Mouse (Mus musculus) intestine, postnatal 0 days (tissue): ENCODE measurements around the gene Ltbp3. TPM values are rescaled to one million over a fixed set of nuclear protein-coding genes. Genes with fewer than 3 reads are reported as not detected.
A peak's percentile ranks its signal among the peaks of the same experiment; 100 is the strongest.

ENCODE experiments used
- ATAC-seq: fragments of 200-750 bp; cut with Nextera tagmentation; 2 replicates; pipeline ENCODE4 v1.8.0; 2017; ENCODE audit warnings: mild to moderate bottlenecking, moderate TSS enrichment, moderate library complexity
- H3K27ac ChIP-seq: fragments of 300-500 bp; sonication (generic); 2 replicates; pipeline ENCODE4 v1.5.1; 2014; ENCODE audit warnings: mild to moderate bottlenecking, low read depth, low read length, moderate library complexity
- H3K27me3 ChIP-seq: fragments of 300-500 bp; sonication (generic); replicated peaks from 2 replicates; pipeline ENCODE4 v1.6.1; 2014; ENCODE audit warnings: low read length, mixed read lengths; ENCODE audit not compliant: control insufficient read depth, insufficient read depth
- H3K36me3 ChIP-seq: fragments of 300-500 bp; sonication (generic); 2 replicates; pipeline ENCODE4 v1.6.1; 2014; ENCODE audit warnings: mild to moderate bottlenecking, moderate library complexity; ENCODE audit not compliant: control insufficient read depth, insufficient read depth
- H3K4me1 ChIP-seq: fragments of 300-500 bp; sonication (generic); replicated peaks from 2 replicates; pipeline ENCODE4 v1.6.1; 2014; ENCODE audit warnings: antibody characterized with exemption, low read length, mixed read lengths; ENCODE audit not compliant: control insufficient read depth, insufficient read depth
- H3K4me2 ChIP-seq: fragments of 300-500 bp; sonication (generic); replicated peaks from 2 replicates; pipeline ENCODE4 v1.6.1; 2014; ENCODE audit warnings: low read depth, mild to moderate bottlenecking, moderate library complexity
- H3K4me3 ChIP-seq: fragments of 300-500 bp; sonication (generic); 2 replicates; pipeline ENCODE4 v1.5.1; 2014; ENCODE audit warnings: low read depth, low read length
- H3K9ac ChIP-seq: fragments of 300-500 bp; sonication (generic); 2 replicates; pipeline ENCODE4 v1.6.1; 2014; ENCODE audit warnings: mild to moderate bottlenecking, low read depth, low read length
- H3K9me3 ChIP-seq: fragments of 300-500 bp; sonication (generic); 2 replicates; pipeline ENCODE4 v1.6.1; 2016; ENCODE audit warnings: mixed run types; ENCODE audit not compliant: control insufficient read depth
- CTCF ChIP-seq: sonication (generic); IDR thresholded peaks from 2 replicates; pipeline ENCODE4 v1.5.1; 2016; ENCODE audit warnings: low read depth, mild to moderate bottlenecking, control low read depth, antibody characterized with exemption, moderate library complexity
- WGBS: fragments of 180-500 bp; shearing (Covaris S2); extraction: QIAGEN DNeasy Blood & Tissue Kit; methylation state at CpG from one replicate; pipeline ENCODE4 v1.1.7; 2014; 5-methylcytosine and 5-hydroxymethylcytosine counted together
- polyA plus RNA-seq: library from polyadenylated mRNA; unstranded; fragments of >200 nt; fragmentation: Nextera tagmentation; extraction: Ambion mirVana; gene quantifications from 2 replicates; pipeline ENCODE4 v1.2.1, GENCODE M21; 2015

The Ltbp3 gene
- polyA plus RNA-seq, 1 experiment from 2014 or later = 11.9 TPM

DNA sequence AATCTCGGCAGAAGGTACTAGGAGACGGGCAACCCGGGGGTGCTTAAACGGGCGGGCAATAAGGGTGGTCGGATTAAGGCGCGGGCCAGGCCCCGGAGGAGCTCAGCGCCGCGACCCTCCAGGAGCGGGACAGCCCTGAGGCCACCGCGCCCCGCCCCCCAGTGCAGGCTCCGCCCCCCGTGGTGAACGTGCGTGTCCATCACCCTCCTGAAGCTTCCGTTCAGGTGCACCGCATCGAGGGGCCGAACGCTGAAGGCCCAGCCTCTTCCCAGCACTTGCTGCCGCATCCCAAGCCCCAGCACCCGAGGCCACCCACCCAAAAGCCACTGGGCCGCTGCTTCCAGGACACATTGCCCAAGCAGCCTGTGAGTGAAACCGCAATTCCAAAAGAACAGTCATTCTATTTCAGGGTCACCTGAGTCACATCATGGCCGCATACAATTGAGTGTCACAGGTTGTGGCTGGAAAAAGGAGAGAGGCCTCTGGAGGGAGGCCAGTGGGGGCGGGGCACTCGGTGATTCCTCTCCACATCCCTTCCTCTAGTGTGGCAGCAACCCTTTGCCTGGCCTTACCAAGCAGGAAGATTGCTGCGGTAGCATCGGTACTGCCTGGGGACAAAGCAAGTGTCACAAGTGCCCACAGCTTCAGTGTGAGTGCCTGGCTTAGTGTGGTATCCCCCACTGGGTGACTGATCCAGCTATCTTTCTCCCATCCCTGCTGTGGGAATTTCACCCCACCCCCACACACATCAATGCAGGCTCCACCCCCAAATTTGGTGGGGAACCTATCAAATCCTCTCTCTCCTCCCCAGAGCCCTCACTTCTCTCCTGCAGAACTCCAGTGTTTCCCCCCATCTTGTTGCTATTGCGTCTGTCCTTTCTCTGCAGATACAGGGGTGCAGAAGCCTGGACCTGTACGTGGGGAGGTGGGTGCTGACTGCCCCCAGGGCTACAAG lies 5.3 kb downstream of the Ltbp3 start:
- TF ChIP-seq CTCF = no peak
- peak overlapping the region; percentile 62 for H3K4me2 ChIP-seq
- WGBS = 12% methylated on average over 36 of the region's 36 CpGs
- H3K9me3 ChIP-seq = no peaks in the 10 kb centered on the region
- peaks cover 7% of the 10 kb centered on the region; the same call in 1 of the 2 replicates for H3K36me3 ChIP-seq
- no peak overlapping the region for H3K9ac ChIP-seq
- H3K4me3 ChIP-seq = peak overlapping the region; percentile 16
- H3K27ac ChIP-seq = no peak overlapping the region
- ATAC-seq = no peak
- peaks cover 9% of the 10 kb centered on the region; the same call in 1 of the 2 replicates for H3K4me1 ChIP-seq
- peaks cover 15% of the 10 kb centered on the region for H3K27me3 ChIP-seq

DNA sequence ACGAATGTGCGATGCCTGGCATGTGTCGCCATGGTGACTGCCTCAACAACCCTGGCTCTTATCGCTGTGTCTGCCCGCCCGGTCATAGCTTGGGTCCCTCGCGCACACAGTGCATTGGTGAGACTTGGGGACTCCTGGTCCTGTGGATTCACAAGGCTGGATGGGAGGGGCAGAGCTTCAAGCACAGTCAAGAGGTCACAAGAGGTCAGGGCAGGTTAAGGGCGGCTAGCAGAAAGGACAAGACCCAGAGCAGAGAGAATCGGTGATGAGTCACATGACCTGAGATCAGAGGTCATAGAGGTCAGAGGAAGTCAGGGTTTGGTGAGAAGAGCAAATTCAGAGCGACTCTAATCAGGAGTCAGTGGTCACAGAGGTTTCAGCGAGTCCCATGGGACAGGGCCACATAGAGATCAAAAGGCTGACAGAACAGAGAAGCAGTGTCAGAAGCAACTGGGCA lies 6.2 kb downstream of the Ltbp3 start:
- 47% methylated on average over 12 of the region's 12 CpGs for WGBS

DNA sequence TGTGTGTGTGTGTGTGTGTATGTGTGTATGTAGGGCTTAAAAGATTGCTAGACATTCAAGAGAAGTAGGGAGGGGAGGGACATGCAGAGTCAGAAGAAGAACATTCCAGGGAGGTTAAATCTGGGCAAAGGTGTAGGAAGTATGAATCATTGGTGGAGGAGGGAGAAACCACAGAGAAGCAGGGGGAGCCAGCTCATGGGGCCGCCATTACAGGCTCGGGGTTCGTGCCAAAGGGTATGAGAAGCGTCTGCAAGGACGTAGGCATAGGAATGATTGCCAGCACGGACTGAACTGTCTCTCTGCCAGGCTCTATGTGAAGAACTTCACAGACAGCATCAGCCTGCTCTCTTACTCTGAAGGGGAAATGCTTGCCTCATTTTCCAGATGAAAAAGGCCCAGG lies 8.8 kb downstream of the Ltbp3 start:
- Histone ChIP-seq H3K27ac (no peak overlapping the region), H3K4me1 (0 out of 2 replicates have a peak, but pooled peaks cover 6% of the 10 kb centered on the region), H3K27me3 (peaks cover 7% of the 10 kb centered on the region; the same call in 1 of the 2 replicates), H3K4me3 (no peak overlapping the region), H3K36me3 (peaks cover 9% of the 10 kb centered on the region; the same call in 1 of the 2 replicates), H3K9me3 (no peaks in the 10 kb centered on the region), H3K9ac (no peak overlapping the region), H3K4me2 (no peak overlapping the region)
- no peak for ATAC-seq
- 82% methylated on average over 6 of the region's 6 CpGs for WGBS
- no peak for TF ChIP-seq CTCF

More for the DNA sequence above, 6.2 kb downstream of the Ltbp3 start:
- no peak overlapping the region for H3K4me2 ChIP-seq
- no peak for TF ChIP-seq CTCF
- no peak overlapping the region for H3K4me3 ChIP-seq
- no peak for ATAC-seq
- no peak overlapping the region for H3K9ac ChIP-seq
- 0 out of 2 replicates have a peak, but pooled peaks cover 9% of the 10 kb centered on the region for H3K4me1 ChIP-seq
- peaks cover 7% of the 10 kb centered on the region; the same call in 1 of the 2 replicates for H3K36me3 ChIP-seq
- H3K27ac ChIP-seq = no peak overlapping the region
- no peaks in the 10 kb centered on the region for H3K9me3 ChIP-seq
- peaks cover 14% of the 10 kb centered on the region; the same call in 1 of the 2 replicates for H3K27me3 ChIP-seq

DNA sequence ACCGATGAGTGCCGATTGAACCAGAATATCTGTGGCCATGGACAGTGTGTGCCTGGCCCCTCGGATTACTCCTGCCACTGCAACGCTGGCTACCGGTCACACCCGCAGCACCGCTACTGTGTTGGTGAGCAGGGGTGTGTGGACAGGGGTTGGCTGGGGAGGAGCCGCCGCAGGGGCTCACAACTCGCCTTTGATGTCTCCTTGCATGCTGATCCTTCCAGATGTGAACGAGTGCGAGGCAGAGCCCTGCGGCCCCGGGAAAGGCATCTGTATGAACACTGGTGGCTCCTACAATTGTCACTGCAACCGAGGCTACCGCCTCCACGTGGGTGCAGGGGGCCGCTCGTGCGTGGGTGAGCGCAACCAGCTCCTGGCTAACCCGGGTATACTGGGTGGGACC lies 10.2 kb downstream of the Ltbp3 start:
- Histone ChIP-seq H3K4me3 (no peak overlapping the region), H3K27ac (no peak overlapping the region), H3K9me3 (no peaks in the 10 kb centered on the region), H3K27me3 (peaks cover 7% of the 10 kb centered on the region; the same call in 1 of the 2 replicates), H3K4me1 (0 out of 2 replicates have a peak, but pooled peaks cover 2% of the 10 kb centered on the region), H3K4me2 (no peak overlapping the region), H3K9ac (no peak overlapping the region), H3K36me3 (0 out of 2 replicates have a peak, but pooled peaks cover 6% of the 10 kb centered on the region)
- no peak for TF ChIP-seq CTCF
- 36% methylated on average over 22 of the region's 22 CpGs for WGBS
- no peak for ATAC-seq

DNA sequence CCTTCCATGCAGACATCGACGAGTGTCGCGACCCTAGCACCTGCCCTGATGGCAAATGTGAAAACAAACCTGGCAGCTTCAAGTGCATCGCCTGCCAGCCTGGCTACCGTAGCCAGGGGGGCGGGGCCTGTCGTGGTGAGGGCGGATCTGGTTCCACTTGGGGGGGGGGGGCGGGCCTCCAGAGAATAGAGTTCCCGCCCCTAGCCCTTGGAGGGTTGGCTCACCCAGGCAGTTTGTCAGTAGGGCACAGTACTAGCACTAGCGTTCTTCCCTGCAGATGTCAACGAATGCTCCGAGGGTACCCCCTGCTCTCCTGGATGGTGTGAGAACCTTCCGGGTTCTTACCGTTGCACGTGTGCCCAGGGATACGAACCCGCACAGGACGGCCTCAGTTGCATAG lies 11.0 kb downstream of the Ltbp3 start:
- no peak for TF ChIP-seq CTCF
- WGBS = 24% methylated on average over 20 of the region's 20 CpGs
- ATAC-seq = no peak
- Histone ChIP-seq H3K4me2 (no peak overlapping the region), H3K27me3 (peaks cover 14% of the 10 kb centered on the region; the same call in 1 of the 2 replicates), H3K4me3 (no peak overlapping the region), H3K36me3 (peaks cover 11% of the 10 kb centered on the region; the same call in 1 of the 2 replicates), H3K4me1 (no peaks in the 10 kb centered on the region), H3K27ac (no peak overlapping the region), H3K9ac (no peak overlapping the region), H3K9me3 (no peaks in the 10 kb centered on the region)

DNA sequence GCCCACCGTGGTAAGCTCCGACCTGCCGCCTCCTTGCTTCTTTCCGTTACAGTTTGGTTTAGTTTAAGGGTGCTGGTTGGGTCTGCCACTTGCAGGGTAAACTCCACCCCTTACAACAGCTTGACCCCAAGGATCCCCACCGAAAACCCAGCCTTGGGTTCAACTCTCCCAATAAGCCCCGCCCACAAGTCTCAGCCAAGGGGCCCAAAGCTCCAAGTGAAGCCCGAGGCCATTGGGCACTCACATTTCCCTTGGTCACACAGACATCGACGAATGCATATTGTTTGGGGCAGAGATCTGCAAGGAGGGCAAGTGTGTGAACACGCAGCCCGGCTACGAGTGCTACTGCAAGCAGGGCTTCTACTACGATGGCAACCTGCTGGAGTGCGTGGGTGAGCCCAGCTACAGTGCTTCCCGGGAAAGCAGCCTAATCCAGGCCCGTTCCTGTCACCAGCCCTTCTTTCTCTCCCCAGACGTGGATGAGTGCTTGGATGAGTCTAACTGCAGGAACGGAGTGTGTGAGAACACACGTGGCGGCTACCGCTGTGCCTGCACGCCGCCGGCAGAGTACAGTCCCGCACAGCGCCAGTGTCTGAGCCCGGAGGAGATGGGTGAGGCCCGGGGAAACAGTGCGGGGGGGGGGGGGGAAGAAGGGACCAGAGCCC lies 15.7 kb downstream of the Ltbp3 start:
- Histone ChIP-seq H3K4me1 (no peaks in the 10 kb centered on the region), H3K27ac (no peak overlapping the region), H3K36me3 (peaks cover 56% of the 10 kb centered on the region), H3K9me3 (no peaks in the 10 kb centered on the region), H3K4me2 (peak overlapping the region; percentile 37), H3K9ac (no peak overlapping the region), H3K4me3 (no peak overlapping the region), H3K27me3 (0 out of 2 replicates have a peak, but pooled peaks cover 6% of the 10 kb centered on the region)
- ATAC-seq = 0 out of 2 replicates have a peak, but pooled peaks have one; percentile 37
- no peak for TF ChIP-seq CTCF
- WGBS = 35% methylated on average over 28 of the region's 29 CpGs
